Mouse (Mus musculus) frontal cortex, adult 2 months (tissue): ENCODE measurements around the gene Rreb1. TPM values are rescaled to one million over a fixed set of nuclear protein-coding genes. Genes with fewer than 3 reads are reported as not detected.

ENCODE experiments used
- DNase-seq, 2 experiments: peaks; one replicate each; pipeline ENCODE4 v3.0.0; 2022; ENCODE audit warnings: low spot score in 1 of 2; ENCODE audit errors: extremely low spot score in 1 of 2
- polyA plus RNA-seq: library from polyadenylated mRNA; depleted of rRNA; stranded (reverse); fragments of >200 nt; gene quantifications from 2 replicates; pipeline ENCODE4 v1.2.3, GENCODE M21; 2012; rRNA removed

Rreb1 gene
- polyA plus RNA-seq, result 35.6 and 38.2 TPM in 2 replicates

GRCm38 (mm10) chr13:37778147-37778593 lies at the start of gene Rreb1:
Rreb1 (plus strand) TSS chr13:37778400.
- peak; percentile 4 to 20 for DNase-seq

GRCm38 (mm10) chr13:37728551-37728950 lies 49.6 kb upstream of the Rreb1 start:
- no peak for DNase-seq

GRCm38 (mm10) chr13:37731914-37732693 lies 46.1 kb upstream of the Rreb1 start:
- no peak for DNase-seq

DNA sequence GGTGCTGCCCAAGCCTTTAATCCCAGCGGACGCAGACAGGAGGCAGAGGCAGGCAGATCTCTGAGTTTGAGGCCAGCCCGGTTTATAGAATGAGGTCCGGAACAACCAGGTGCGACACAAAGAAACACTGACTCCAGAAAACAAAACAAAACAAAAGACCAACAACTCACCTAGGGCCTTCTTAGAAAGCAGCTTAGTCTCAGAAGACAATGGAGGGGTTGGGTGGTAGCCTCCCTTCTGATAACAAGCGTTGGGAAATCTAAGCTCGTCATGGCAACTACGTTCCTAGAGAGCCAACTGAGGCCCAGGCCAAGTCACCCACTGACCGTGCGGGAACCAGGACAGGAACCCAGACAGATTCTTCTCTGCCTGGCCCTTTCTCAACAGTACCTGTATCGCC lies 43.7 kb upstream of the Rreb1 start:
- no peak for DNase-seq

GRCm38 (mm10) chr13:37740111-37740510 lies 38.1 kb upstream of the Rreb1 start:
- no peak for DNase-seq

DNA sequence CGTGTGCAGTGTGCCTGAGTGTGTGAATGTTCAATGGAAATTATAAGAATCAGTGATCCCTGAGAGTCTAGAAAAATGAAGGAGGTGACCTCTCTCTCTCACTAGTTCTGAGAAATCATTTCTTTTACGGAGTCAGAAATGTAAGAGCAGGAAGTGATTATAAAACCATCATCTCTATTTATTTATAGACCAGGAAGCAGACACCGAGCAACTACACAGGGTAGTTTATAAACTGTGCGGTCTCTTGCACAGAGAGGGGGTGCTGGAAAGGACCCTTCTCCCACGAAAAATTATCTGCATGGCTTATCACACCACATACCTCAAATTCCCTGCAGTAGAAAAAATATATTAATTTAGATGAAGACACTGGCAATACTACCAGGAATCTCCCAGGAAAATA lies 37.4 kb upstream of the Rreb1 start:
- no peak for DNase-seq

DNA sequence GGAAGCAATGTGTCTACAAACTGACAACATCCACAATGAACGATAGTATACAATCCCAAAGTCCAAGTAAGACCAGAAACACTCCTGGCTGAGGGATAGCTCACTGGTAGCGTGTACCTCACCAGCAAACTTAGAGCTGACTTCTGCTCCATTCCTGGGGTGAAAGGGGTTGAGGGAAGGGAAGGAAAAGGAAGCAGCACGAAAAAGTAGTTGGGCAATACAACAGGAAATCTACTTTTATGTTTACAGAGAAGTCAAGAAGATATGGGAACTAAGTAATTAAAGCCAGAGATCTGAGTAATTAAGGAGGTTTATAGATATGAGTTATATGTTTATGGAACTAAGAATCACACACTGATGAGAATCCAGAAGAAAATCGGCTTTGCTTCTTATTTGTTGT lies 36.0 kb upstream of the Rreb1 start:
- DNase-seq, result no peak

- no peak for DNase-seq
Measured at GRCm38 (mm10) chr13:37747504-37747903, 30.7 kb upstream of the Rreb1 start.

GRCm38 (mm10) chr13:37749485-37749884 lies 28.7 kb upstream of the Rreb1 start:
- peak; percentile 38 to 46 for DNase-seq

GRCm38 (mm10) chr13:37751154-37751950 lies 26.8 kb upstream of the Rreb1 start:
- DNase-seq, result peak in 1 of 2 experiments; percentile 27

DNA sequence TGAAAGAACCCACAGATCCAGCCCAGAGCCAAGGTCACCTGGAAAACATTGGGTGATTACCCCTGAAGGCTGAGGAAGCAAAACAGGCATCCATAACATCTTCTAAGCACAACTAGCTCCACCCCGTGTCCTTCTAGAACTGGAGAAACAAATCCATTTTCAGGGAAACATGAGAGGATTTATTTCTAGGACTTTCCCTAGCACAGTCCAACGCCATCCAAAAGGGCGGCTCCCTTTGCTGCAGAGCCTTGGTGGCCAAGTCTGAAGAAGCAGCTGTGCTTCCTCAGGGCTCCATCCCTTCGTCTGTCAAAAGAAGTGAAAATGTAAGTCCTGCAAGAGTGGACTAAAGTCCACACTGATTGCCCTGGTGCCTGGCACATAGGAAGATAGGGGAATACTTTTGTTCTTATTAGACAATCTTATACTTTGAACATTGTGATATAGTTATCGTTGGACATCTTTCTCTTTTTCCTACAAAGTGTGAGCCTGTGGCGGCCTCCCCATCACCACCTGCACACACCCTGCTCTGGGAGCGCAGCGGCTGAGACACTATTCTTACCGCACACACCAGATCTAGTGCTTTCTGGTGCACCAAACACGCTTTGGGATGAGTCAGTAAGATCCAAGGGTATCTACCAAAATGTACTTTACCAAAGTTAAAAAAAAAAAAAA lies 18.7 kb upstream of the Rreb1 start:
- no peak for DNase-seq

DNA sequence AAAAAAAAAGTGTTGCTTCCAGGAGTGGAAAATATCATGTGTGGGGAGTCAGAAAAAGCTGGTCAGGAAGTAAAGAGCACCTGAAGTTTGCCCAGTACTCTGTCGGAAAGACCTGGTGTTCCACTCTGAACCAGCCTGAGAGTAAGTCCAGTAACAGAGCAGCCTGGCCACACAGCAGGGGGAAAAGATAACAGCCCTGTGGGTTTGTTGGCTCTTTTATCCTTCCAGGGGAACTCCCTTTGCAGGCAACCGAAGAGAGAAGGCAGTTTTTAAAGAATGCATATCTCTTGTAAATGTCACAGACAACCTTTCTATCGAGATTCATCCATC lies 18.2 kb upstream of the Rreb1 start:
- no peak for DNase-seq

- DNase-seq, result no peak
Measured at GRCm38 (mm10) chr13:37760373-37760772, 17.8 kb upstream of the Rreb1 start.

GRCm38 (mm10) chr13:37760957-37761941 lies 17.0 kb upstream of the Rreb1 start:
- DNase-seq, result peak in 1 of 2 experiments; percentile 13

GRCm38 (mm10) chr13:37763800-37764407 lies 14.3 kb upstream of the Rreb1 start:
- DNase-seq, result no peak

DNA sequence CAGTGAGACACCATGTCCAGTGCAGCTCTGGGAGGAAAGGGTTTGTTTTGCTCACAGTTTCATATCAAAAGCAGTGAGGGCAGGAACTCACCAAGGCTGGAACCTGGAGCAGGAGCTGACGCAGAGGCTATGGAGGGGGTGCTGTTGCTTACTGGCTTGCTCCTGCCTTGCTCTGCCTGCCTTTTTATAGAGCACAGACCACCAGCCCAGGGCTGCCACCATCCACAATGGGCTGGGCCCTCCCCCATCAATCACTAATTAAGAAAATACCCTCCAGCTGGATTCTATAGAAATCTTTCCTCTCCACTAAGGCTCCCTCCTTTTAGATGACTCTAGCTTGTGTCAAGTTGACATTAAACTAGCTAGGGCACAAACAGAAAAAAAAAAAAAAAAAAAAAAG lies 8.4 kb upstream of the Rreb1 start:
- no peak for DNase-seq

- no peak for DNase-seq
Measured at GRCm38 (mm10) chr13:37773476-37773875, 4.7 kb upstream of the Rreb1 start.

- no peak for DNase-seq
Measured at GRCm38 (mm10) chr13:37776675-37777074, 1.5 kb upstream of the Rreb1 start.

DNA sequence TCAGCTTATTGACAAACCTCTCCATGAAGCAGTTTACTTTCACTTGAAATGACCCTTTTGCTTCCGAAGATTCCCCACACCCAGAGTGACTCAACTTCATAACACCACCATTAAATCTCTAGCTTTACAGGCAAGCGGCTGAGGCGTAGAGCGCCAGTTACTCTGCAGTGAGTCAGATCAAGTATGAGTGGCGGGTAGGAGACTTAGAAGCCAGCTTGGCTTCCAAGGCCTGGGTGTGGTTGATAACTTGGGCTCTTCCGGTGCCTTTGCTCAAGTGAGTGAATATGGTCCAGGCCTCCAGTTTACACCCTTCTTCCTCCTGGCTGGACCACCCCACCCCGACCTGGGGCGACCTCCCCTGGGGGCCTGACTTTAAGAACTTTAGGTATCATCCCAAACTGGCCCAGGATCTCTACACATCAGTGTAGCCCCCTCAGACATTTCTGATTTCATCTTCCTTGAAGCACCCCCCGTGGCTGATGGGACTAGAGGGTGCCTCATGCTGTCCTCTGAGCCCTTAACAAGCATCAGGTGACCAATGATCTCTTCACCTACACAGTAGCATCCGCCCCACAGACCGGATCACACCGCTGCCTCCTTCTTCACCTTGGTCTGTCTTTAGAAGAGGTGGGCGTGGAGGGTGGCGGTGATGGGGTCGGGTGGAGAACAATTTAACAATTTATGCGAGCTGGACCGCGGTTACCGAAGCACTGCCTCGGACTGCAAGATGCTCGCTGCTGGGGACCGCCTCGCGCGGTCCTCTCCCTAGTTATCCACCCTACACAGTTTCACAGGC lies 651 bp upstream of the Rreb1 start:
- DNase-seq, result peak in 1 of 2 experiments; percentile 15
